Mouse (Mus musculus) skeletal muscle tissue, adult 2 months (tissue): ENCODE measurements around the gene E4f1.
"Not testable (repeated sequence)": the region's sequence is repeated elsewhere in the genome, so short reads cannot be mapped to it uniquely, and the experiment has no call there.

Experiments
- DNase-seq: peaks from one replicate; pipeline ENCODE4 v3.0.0-alpha.2; 2012; ENCODE audit warnings: low read depth, low spot score

The E4f1 gene

GRCm38 (mm10) chr17:24455523-24456206 is 14.4 kb downstream of the E4f1 start:
- not testable (repeated sequence) for DNase-seq

- peak; percentile 99 for DNase-seq
Observed at GRCm38 (mm10) chr17:24454756-24455522, 15.2 kb downstream of the E4f1 start.

- DNase-seq, result no peak
Observed at GRCm38 (mm10) chr17:24454218-24454755, 15.8 kb downstream of the E4f1 start.

GRCm38 (mm10) chr17:24453372-24453771 is 16.7 kb downstream of the E4f1 start:
- no peak for DNase-seq

- DNase-seq, result no peak
Observed at GRCm38 (mm10) chr17:24451220-24451619, 18.9 kb downstream of the E4f1 start.

- DNase-seq, result no peak
Observed at GRCm38 (mm10) chr17:24449507-24449906, 20.6 kb downstream of the E4f1 start.

- no peak for DNase-seq
Observed at GRCm38 (mm10) chr17:24446590-24446989, 23.5 kb downstream of the E4f1 start.

- DNase-seq, result no peak
Observed at GRCm38 (mm10) chr17:24443409-24443808, 26.7 kb downstream of the E4f1 start.

- DNase-seq, result no peak
Observed at GRCm38 (mm10) chr17:24442632-24443155, 27.4 kb downstream of the E4f1 start, which contains the start of gene Dnase1l2. Gene Dnase1l2, minus strand, starts transcription at chr17:24443105.

GRCm38 (mm10) chr17:24442107-24442506 is 28.0 kb downstream of the E4f1 start:
- DNase-seq, result no peak

- DNase-seq, result no peak
Observed at GRCm38 (mm10) chr17:24441148-24441547, 29.0 kb downstream of the E4f1 start.

- no peak for DNase-seq
Observed at GRCm38 (mm10) chr17:24440377-24440776, 29.7 kb downstream of the E4f1 start.

GRCm38 (mm10) chr17:24437016-24437415 is 33.1 kb downstream of the E4f1 start:
- no peak for DNase-seq

GRCm38 (mm10) chr17:24429201-24429983 is 40.7 kb downstream of the E4f1 start:
- DNase-seq, result peak; percentile 56

GRCm38 (mm10) chr17:24427170-24427557 is 42.9 kb downstream of the E4f1 start:
- DNase-seq, result no peak

- peak; percentile 97 for DNase-seq
Observed at GRCm38 (mm10) chr17:24426471-24427169, 43.5 kb downstream of the E4f1 start, which contains the start of gene Eci1. Gene Eci1, plus strand, starts transcription at chr17:24426641.

GRCm38 (mm10) chr17:24425905-24426304 is 44.2 kb downstream of the E4f1 start:
- DNase-seq, result no peak

- DNase-seq, result not testable (repeated sequence)
Observed at GRCm38 (mm10) chr17:24425326-24425725, 44.8 kb downstream of the E4f1 start.

GRCm38 (mm10) chr17:24424489-24424888 is 45.6 kb downstream of the E4f1 start:
- DNase-seq, result no peak

GRCm38 (mm10) chr17:24423114-24423513 is 47.0 kb downstream of the E4f1 start:
- no peak for DNase-seq
